Mouse (Mus musculus) neural tube, embryonic 14.5 days (tissue): ENCODE measurements around the gene Egr4. TPM values are rescaled to one million over a fixed set of nuclear protein-coding genes. Genes with fewer than 3 reads are reported as not detected.

Experiments
- ATAC-seq: fragments of 200-750 bp; cut with Nextera tagmentation; 2 replicates; pipeline ENCODE4 v1.8.0; 2017; ENCODE audit warnings: low read depth, mild to moderate bottlenecking, moderate TSS enrichment, moderate library complexity
- H3K27ac ChIP-seq: fragments of 300-500 bp; sonication (generic); 2 replicates; pipeline ENCODE4 v1.5.1; 2014; ENCODE audit warnings: low read depth, mild to moderate bottlenecking, control low read depth, low read length, moderate library complexity, mixed read lengths
- H3K27me3 ChIP-seq: fragments of 300-500 bp; sonication (generic); 2 replicates; pipeline ENCODE4 v1.6.1; 2014; ENCODE audit warnings: low read length; ENCODE audit not compliant: control insufficient read depth, insufficient read depth
- H3K36me3 ChIP-seq: fragments of 300-500 bp; sonication (generic); 2 replicates; pipeline ENCODE4 v1.6.1; 2014; ENCODE audit warnings: low read length, mixed read lengths; ENCODE audit not compliant: control insufficient read depth, insufficient read depth
- H3K4me1 ChIP-seq: fragments of 300-500 bp; sonication (generic); 2 replicates; pipeline ENCODE4 v1.6.1; 2014; ENCODE audit warnings: low read length; ENCODE audit not compliant: control insufficient read depth, insufficient read depth
- H3K4me2 ChIP-seq: fragments of 300-500 bp; sonication (generic); 2 replicates; pipeline ENCODE4 v1.6.1; 2014; ENCODE audit warnings: mild to moderate bottlenecking, low read depth, low read length, control low read depth
- H3K4me3 ChIP-seq: fragments of 300-500 bp; sonication (generic); 2 replicates; pipeline ENCODE4 v1.5.1; 2014; ENCODE audit warnings: low read depth, low read length, control low read depth, mixed read lengths
- H3K9ac ChIP-seq: fragments of 300-500 bp; sonication (generic); replicated peaks from 2 replicates; pipeline ENCODE4 v1.6.1; 2014; ENCODE audit warnings: low read depth, mild to moderate bottlenecking, control low read depth, low read length, mixed read lengths
- H3K9me3 ChIP-seq: fragments of 300-500 bp; sonication (generic); 2 replicates; pipeline ENCODE4 v1.6.1; 2016; ENCODE audit warnings: low read length; ENCODE audit not compliant: control insufficient read depth
- WGBS: fragments of 180-500 bp; shearing (Covaris S2); extraction: QIAGEN DNeasy Blood & Tissue Kit; methylation state at CpG from one replicate; pipeline ENCODE4 v1.1.7; 2014; 5-methylcytosine and 5-hydroxymethylcytosine counted together
- polyA plus RNA-seq: library from polyadenylated mRNA; unstranded; fragments of >200 nt; fragmentation: Nextera tagmentation; extraction: Ambion mirVana; gene quantifications from 2 replicates; pipeline ENCODE4 v1.2.1, GENCODE M21; 2014

Egr4 gene
- polyA plus RNA-seq, 1 experiment from 2014 or later = not detected

- Histone ChIP-seq H3K27ac (no peak overlapping the region), H3K4me1 (0 out of 2 replicates have a peak, but pooled peaks cover 3% of the 10 kb centered on the region), H3K4me2 (peak overlapping the region; percentile 45), H3K9me3 (no peaks in the 10 kb centered on the region), H3K9ac (no peak overlapping the region), H3K27me3 (peaks cover 25% of the 10 kb centered on the region), H3K4me3 (peak overlapping the region; percentile 20), H3K36me3 (no peaks in the 10 kb centered on the region)
- no peak for ATAC-seq
- WGBS = 4% methylated on average over 89 of the region's 92 CpGs
Measured at GRCm38 (mm10) chr6:85483843-85484721, 29.3 kb downstream of the Egr4 start.

- H3K4me2 ChIP-seq = no peak overlapping the region
- ATAC-seq = no peak
- no peaks in the 10 kb centered on the region for H3K36me3 ChIP-seq
- H3K9ac ChIP-seq = no peak overlapping the region
- peaks cover 20% of the 10 kb centered on the region for H3K27me3 ChIP-seq
- H3K4me3 ChIP-seq = no peak overlapping the region
- 0 out of 2 replicates have a peak, but pooled peaks cover 3% of the 10 kb centered on the region for H3K4me1 ChIP-seq
- H3K9me3 ChIP-seq = no peaks in the 10 kb centered on the region
- H3K27ac ChIP-seq = no peak overlapping the region
- WGBS = 65% methylated on average over 16 of the region's 16 CpGs
Measured at GRCm38 (mm10) chr6:85480685-85481084, 32.7 kb downstream of the Egr4 start.

GRCm38 (mm10) chr6:85479979-85480378, 33.4 kb downstream of the Egr4 start:
- Histone ChIP-seq H3K27me3 (peaks cover 15% of the 10 kb centered on the region), H3K4me3 (no peak overlapping the region), H3K27ac (no peak overlapping the region), H3K4me1 (0 out of 2 replicates have a peak, but pooled peaks cover 3% of the 10 kb centered on the region), H3K4me2 (no peak overlapping the region), H3K9me3 (no peaks in the 10 kb centered on the region), H3K36me3 (no peaks in the 10 kb centered on the region), H3K9ac (no peak overlapping the region)
- ATAC-seq = no peak
- 82% methylated on average over 5 of the region's 5 CpGs for WGBS

- Histone ChIP-seq H3K27ac (no peak overlapping the region), H3K4me3 (no peak overlapping the region), H3K9ac (no peak overlapping the region), H3K4me2 (no peak overlapping the region), H3K4me1 (no peaks in the 10 kb centered on the region), H3K27me3 (no peaks in the 10 kb centered on the region), H3K9me3 (no peaks in the 10 kb centered on the region), H3K36me3 (no peaks in the 10 kb centered on the region)
- ATAC-seq = no peak
- WGBS = 46% methylated on average over 14 of the region's 14 CpGs
Measured at GRCm38 (mm10) chr6:85478416-85478815, 35.0 kb downstream of the Egr4 start.

GRCm38 (mm10) chr6:85477366-85477917, 35.9 kb downstream of the Egr4 start:
- no peak overlapping the region for H3K4me2 ChIP-seq
- no peak for ATAC-seq
- no peak overlapping the region for H3K27ac ChIP-seq
- no peaks in the 10 kb centered on the region for H3K4me1 ChIP-seq
- H3K4me3 ChIP-seq = no peak overlapping the region
- no peaks in the 10 kb centered on the region for H3K9me3 ChIP-seq
- H3K27me3 ChIP-seq = no peaks in the 10 kb centered on the region
- no peak overlapping the region for H3K9ac ChIP-seq
- H3K36me3 ChIP-seq = peaks cover 5% of the 10 kb centered on the region; the same call in 1 of the 2 replicates
- 41% methylated on average over 10 of the region's 10 CpGs for WGBS

GRCm38 (mm10) chr6:85475581-85475980, 37.8 kb downstream of the Egr4 start:
- Histone ChIP-seq H3K27ac (no peak overlapping the region), H3K4me2 (no peak overlapping the region), H3K4me1 (no peaks in the 10 kb centered on the region), H3K27me3 (no peaks in the 10 kb centered on the region), H3K4me3 (no peak overlapping the region), H3K9ac (no peak overlapping the region), H3K36me3 (peaks cover 13% of the 10 kb centered on the region), H3K9me3 (no peaks in the 10 kb centered on the region)
- no peak for ATAC-seq
- 96% methylated on average over 3 of the region's 3 CpGs for WGBS

- H3K4me2 ChIP-seq = no peak overlapping the region
- 58% methylated on average over 5 of the region's 5 CpGs for WGBS
- H3K4me1 ChIP-seq = no peaks in the 10 kb centered on the region
- H3K36me3 ChIP-seq = peaks cover 31% of the 10 kb centered on the region
- ATAC-seq = no peak
- no peak overlapping the region for H3K9ac ChIP-seq
- H3K9me3 ChIP-seq = no peaks in the 10 kb centered on the region
- no peak overlapping the region for H3K4me3 ChIP-seq
- no peaks in the 10 kb centered on the region for H3K27me3 ChIP-seq
- H3K27ac ChIP-seq = no peak overlapping the region
Measured at GRCm38 (mm10) chr6:85472542-85472941, 40.8 kb downstream of the Egr4 start.

GRCm38 (mm10) chr6:85471962-85472361, 41.4 kb downstream of the Egr4 start:
- Histone ChIP-seq H3K27me3 (no peaks in the 10 kb centered on the region), H3K36me3 (peaks cover 37% of the 10 kb centered on the region), H3K4me1 (no peaks in the 10 kb centered on the region), H3K4me2 (no peak overlapping the region), H3K9me3 (no peaks in the 10 kb centered on the region), H3K27ac (no peak overlapping the region), H3K9ac (no peak overlapping the region), H3K4me3 (no peak overlapping the region)
- no peak for ATAC-seq
- WGBS = 68% methylated on average over 8 of the region's 8 CpGs
